Mouse (Mus musculus) embryonic facial prominence, embryonic 14.5 days (tissue): ENCODE measurements around the gene Zfp316. TPM values are rescaled to one million over a fixed set of nuclear protein-coding genes. Genes with fewer than 3 reads are reported as not detected.
A peak's percentile ranks its signal among the peaks of the same experiment; 100 is the strongest.

Experiments
- ATAC-seq: fragments of 200-750 bp; cut with Nextera tagmentation; 2 replicates; pipeline ENCODE4 v1.8.0; 2017; ENCODE audit warnings: low read depth, moderate number of reproducible peaks, moderate TSS enrichment
- DNase-seq: peaks from one replicate; pipeline ENCODE4 v3.0.0-alpha.2; 2015; ENCODE audit warnings: low spot score
- H3K27ac ChIP-seq: fragments of 300-500 bp; sonication (generic); replicated peaks from 2 replicates; pipeline ENCODE4 v1.5.1; 2014; ENCODE audit warnings: low read depth, mild to moderate bottlenecking, low read length, moderate library complexity
- H3K27me3 ChIP-seq: fragments of 300-500 bp; sonication (generic); replicated peaks from 2 replicates; pipeline ENCODE4 v1.6.1; 2014; ENCODE audit warnings: low read length; ENCODE audit not compliant: control insufficient read depth, insufficient read depth
- H3K36me3 ChIP-seq: fragments of 300-500 bp; sonication (generic); 2 replicates; pipeline ENCODE4 v1.6.1; 2014; ENCODE audit warnings: low read length, mixed read lengths; ENCODE audit not compliant: control insufficient read depth, insufficient read depth
- H3K4me1 ChIP-seq: fragments of 300-500 bp; sonication (generic); 2 replicates; pipeline ENCODE4 v1.6.1; 2014; ENCODE audit warnings: antibody characterized with exemption, low read length; ENCODE audit not compliant: control insufficient read depth, insufficient read depth
- H3K4me2 ChIP-seq: fragments of 300-500 bp; sonication (generic); 2 replicates; pipeline ENCODE4 v1.6.1; 2014; ENCODE audit warnings: low read depth, mild to moderate bottlenecking, low read length, moderate library complexity, mixed read lengths
- H3K4me3 ChIP-seq: fragments of 300-500 bp; sonication (generic); 2 replicates; pipeline ENCODE4 v1.5.1; 2014; ENCODE audit warnings: low read depth, mild to moderate bottlenecking, low read length
- H3K9ac ChIP-seq: fragments of 300-500 bp; sonication (generic); 2 replicates; pipeline ENCODE4 v1.6.1; 2014; ENCODE audit warnings: low read depth, mild to moderate bottlenecking, low read length, moderate library complexity, mixed read lengths
- H3K9me3 ChIP-seq: fragments of 300-500 bp; sonication (generic); 2 replicates; pipeline ENCODE4 v1.6.1; 2016; ENCODE audit warnings: low read length; ENCODE audit not compliant: control insufficient read depth
- WGBS: fragments of 180-500 bp; shearing (Covaris S2); extraction: QIAGEN DNeasy Blood & Tissue Kit; methylation state at CpG from one replicate; pipeline ENCODE4 v1.1.7; 2014; 5-methylcytosine and 5-hydroxymethylcytosine counted together
- polyA plus RNA-seq: library from polyadenylated mRNA; unstranded; fragments of >200 nt; fragmentation: Nextera tagmentation; extraction: Ambion mirVana; gene quantifications from 2 replicates; pipeline ENCODE4 v1.2.1, GENCODE M21; 2014

Gene Zfp316
- polyA plus RNA-seq, 1 experiment from 2014 or later: 1.4 TPM

DNA sequence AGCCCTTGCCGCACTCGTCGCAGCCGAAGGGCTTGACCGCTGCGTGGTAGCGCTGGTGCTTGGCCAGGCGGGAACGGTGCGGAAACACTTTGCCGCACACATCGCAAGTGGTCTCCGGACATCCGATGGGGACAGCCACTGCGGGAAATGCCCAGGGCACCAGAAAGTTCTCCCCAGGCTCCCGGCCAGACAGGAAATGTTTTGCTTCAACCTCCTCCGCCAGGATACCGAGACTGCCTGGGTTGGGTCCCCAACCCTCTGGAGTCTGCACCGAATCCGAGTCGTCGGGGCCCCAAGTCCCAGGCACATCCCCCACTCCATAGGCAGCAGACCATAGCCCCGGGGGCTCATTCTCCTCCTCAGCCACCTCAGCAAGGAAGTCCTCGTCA, 14.7 kb downstream of the Zfp316 start:
- 0 out of 2 replicates have a peak overlapping the region, but pooled peaks have one; percentile 42 for H3K4me3 ChIP-seq
- H3K4me2 ChIP-seq: no peak overlapping the region
- H3K9ac ChIP-seq: no peak overlapping the region
- H3K4me1 ChIP-seq: peaks cover 5% of the 10 kb centered on the region; the same call in 1 of the 2 replicates
- H3K9me3 ChIP-seq: no peaks in the 10 kb centered on the region
- DNase-seq (no peak), ATAC-seq (no peak)
- no peak overlapping the region for H3K27ac ChIP-seq
- peaks cover 68% of the 10 kb centered on the region for H3K27me3 ChIP-seq
- WGBS: 31% methylated on average over 19 of the region's 24 CpGs
- H3K36me3 ChIP-seq: peaks cover 80% of the 10 kb centered on the region

- peaks cover 75% of the 10 kb centered on the region for H3K36me3 ChIP-seq
- WGBS: 16% methylated on average over 59 of the region's 66 CpGs
- peaks cover 68% of the 10 kb centered on the region for H3K27me3 ChIP-seq
- peak overlapping the region; percentile 79; the same call in 1 of the 2 replicates for H3K4me2 ChIP-seq
- H3K9ac ChIP-seq: no peak overlapping the region
- peaks cover 5% of the 10 kb centered on the region; the same call in 1 of the 2 replicates for H3K4me1 ChIP-seq
- DNase-seq (no peak), ATAC-seq (no peak)
- H3K9me3 ChIP-seq: no peaks in the 10 kb centered on the region
- no peak overlapping the region for H3K27ac ChIP-seq
- peak overlapping the region; percentile 42 for H3K4me3 ChIP-seq
Observed at GRCm38 (mm10) chr5:143254487-143255130, 15.2 kb downstream of the Zfp316 start.

DNA sequence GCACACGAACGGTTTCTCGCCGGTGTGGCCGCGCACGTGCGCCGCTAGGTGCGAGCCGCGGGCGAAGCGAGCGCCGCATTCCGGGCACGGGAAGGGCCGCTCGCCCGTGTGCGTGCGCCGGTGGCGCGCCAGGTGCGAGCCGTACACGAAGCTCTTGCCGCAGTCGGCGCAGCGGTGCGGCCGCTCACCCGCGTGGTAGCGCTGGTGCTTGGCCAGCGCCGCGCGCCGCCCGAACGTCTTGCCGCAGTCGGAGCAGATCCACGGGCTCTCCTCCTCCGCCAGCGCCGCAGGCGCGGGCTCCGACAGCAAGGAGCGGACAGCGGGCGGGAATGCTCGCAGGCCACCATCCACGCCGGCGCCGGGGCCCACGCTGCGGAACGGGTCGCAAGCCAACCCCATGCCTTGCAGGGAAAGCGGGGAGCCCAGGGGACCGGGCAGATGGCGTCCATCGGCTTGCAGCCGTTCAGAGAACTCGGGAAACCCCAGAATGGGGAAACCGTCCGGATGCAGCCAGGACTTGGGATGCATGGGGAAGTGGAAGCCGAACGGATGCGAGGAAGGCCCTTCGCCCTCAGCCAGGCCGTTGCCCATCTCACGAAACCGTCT, 15.8 kb downstream of the Zfp316 start:
- Histone ChIP-seq H3K9ac (peak overlapping the region; percentile 46), H3K9me3 (no peaks in the 10 kb centered on the region), H3K27ac (no peak overlapping the region), H3K4me2 (peak overlapping the region; percentile 79), H3K4me1 (peaks cover 5% of the 10 kb centered on the region; the same call in 1 of the 2 replicates), H3K36me3 (peaks cover 70% of the 10 kb centered on the region), H3K4me3 (peak overlapping the region; percentile 42), H3K27me3 (peaks cover 68% of the 10 kb centered on the region)
- DNase-seq: peak; percentile 13
- WGBS: 4% methylated on average over 35 of the region's 81 CpGs
- ATAC-seq: peak; percentile 20; the same call in 1 of the 2 replicates

DNA sequence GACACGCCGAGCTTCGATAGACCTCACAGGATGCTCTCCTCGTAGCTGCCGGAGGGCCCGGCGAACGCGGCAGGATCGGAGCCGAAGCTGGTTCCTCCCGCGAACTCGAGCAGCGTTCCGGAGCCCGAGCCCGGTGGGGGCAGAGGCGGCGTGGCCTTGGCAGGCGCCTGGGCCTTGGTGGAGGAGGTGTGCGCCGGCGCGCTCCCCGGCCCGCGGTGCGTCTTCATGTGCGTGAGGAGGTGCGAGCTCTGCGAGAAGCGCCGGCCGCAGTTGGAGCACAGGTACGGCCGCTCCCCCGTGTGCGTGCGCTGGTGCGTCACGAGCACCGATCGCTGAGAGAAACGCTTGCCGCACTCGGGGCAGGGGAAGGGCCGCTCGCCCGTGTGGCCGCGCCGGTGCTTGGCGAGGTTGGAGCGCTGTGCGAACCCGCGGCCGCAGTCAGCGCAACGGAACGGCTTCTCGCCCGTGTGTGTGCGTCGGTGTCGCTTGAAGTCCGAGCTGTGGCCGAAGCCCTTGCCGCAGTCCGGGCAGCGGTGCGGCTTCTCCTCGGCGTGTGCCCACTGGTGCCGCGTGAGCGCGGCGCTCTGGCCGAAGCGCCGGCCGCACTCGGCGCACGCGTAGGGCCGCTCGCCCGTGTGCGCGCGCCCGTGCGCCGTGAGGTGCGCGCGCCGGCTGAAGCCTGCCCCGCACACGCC, 16.5 kb downstream of the Zfp316 start:
- Histone ChIP-seq H3K27ac (no peak overlapping the region), H3K9ac (peak overlapping the region; percentile 46), H3K4me2 (peak overlapping the region; percentile 79), H3K4me1 (peaks cover 5% of the 10 kb centered on the region; the same call in 1 of the 2 replicates), H3K9me3 (no peaks in the 10 kb centered on the region), H3K4me3 (peak overlapping the region; percentile 42), H3K36me3 (peaks cover 75% of the 10 kb centered on the region), H3K27me3 (peaks cover 68% of the 10 kb centered on the region)
- peak; percentile 15 for DNase-seq
- peak; percentile 53 for ATAC-seq
- WGBS: 2% methylated on average over 55 of the region's 103 CpGs

GRCm38 (mm10) chr5:143252791-143253185, 17.0 kb downstream of the Zfp316 start:
- H3K9me3 ChIP-seq: no peaks in the 10 kb centered on the region
- H3K9ac ChIP-seq: no peak overlapping the region; the same call in 1 of the 2 replicates
- 34% methylated on average over 18 of the region's 18 CpGs for WGBS
- no peak overlapping the region for H3K27ac ChIP-seq
- peak overlapping the region; percentile 79 for H3K4me2 ChIP-seq
- no peak for DNase-seq
- H3K36me3 ChIP-seq: peaks cover 79% of the 10 kb centered on the region
- peaks cover 5% of the 10 kb centered on the region; the same call in 1 of the 2 replicates for H3K4me1 ChIP-seq
- H3K27me3 ChIP-seq: peaks cover 64% of the 10 kb centered on the region
- H3K4me3 ChIP-seq: peak overlapping the region; percentile 42
- ATAC-seq: no peak

- Histone ChIP-seq H3K36me3 (peaks cover 79% of the 10 kb centered on the region), H3K9me3 (no peaks in the 10 kb centered on the region), H3K4me1 (peaks cover 5% of the 10 kb centered on the region; the same call in 1 of the 2 replicates), H3K27ac (no peak overlapping the region), H3K4me3 (no peak overlapping the region), H3K27me3 (peaks cover 57% of the 10 kb centered on the region), H3K4me2 (no peak overlapping the region), H3K9ac (no peak overlapping the region)
- DNase-seq (no peak), ATAC-seq (no peak)
- 62% methylated on average over 6 of the region's 6 CpGs for WGBS
Observed at GRCm38 (mm10) chr5:143252039-143252438, 17.8 kb downstream of the Zfp316 start.

GRCm38 (mm10) chr5:143244926-143245325, 24.9 kb downstream of the Zfp316 start:
- WGBS: 96% methylated on average over 26 of the region's 26 CpGs
- no peak for ATAC-seq
- no peak overlapping the region for H3K27ac ChIP-seq
- H3K4me3 ChIP-seq: no peak overlapping the region
- H3K9me3 ChIP-seq: no peaks in the 10 kb centered on the region
- no peaks in the 10 kb centered on the region for H3K4me1 ChIP-seq
- H3K9ac ChIP-seq: no peak overlapping the region
- H3K36me3 ChIP-seq: peaks cover 91% of the 10 kb centered on the region
- no peak for DNase-seq
- H3K27me3 ChIP-seq: no peaks in the 10 kb centered on the region
- H3K4me2 ChIP-seq: no peak overlapping the region

- Histone ChIP-seq H3K4me3 (peak overlapping the region; percentile 78), H3K9me3 (no peaks in the 10 kb centered on the region), H3K4me1 (peaks cover 11% of the 10 kb centered on the region), H3K9ac (peak overlapping the region; percentile 92), H3K27me3 (no peaks in the 10 kb centered on the region), H3K36me3 (peaks cover 37% of the 10 kb centered on the region), H3K4me2 (peak overlapping the region; percentile 82), H3K27ac (no peak overlapping the region)
- DNase-seq (no peak), ATAC-seq (no peak)
- WGBS: 39% methylated on average over 9 of the region's 9 CpGs
Observed at GRCm38 (mm10) chr5:143236036-143236435, 33.8 kb downstream of the Zfp316 start.
